Mouse (Mus musculus) T-cell, adult 2 months (primary cell): ENCODE measurements around the gene Lrrc51.
"Not testable (repeated sequence)": the region's sequence is repeated elsewhere in the genome, so short reads cannot be mapped to it uniquely, and the experiment has no call there.

Source experiments
- DNase-seq: peaks from one replicate; pipeline ENCODE4 v3.0.0; 2022; ENCODE audit warnings: low spot score

Lrrc51 gene

GRCm38 (mm10) chr7:101937569-101937968 lies 3.9 kb upstream of the Lrrc51 start:
- DNase-seq, result no peak

DNA sequence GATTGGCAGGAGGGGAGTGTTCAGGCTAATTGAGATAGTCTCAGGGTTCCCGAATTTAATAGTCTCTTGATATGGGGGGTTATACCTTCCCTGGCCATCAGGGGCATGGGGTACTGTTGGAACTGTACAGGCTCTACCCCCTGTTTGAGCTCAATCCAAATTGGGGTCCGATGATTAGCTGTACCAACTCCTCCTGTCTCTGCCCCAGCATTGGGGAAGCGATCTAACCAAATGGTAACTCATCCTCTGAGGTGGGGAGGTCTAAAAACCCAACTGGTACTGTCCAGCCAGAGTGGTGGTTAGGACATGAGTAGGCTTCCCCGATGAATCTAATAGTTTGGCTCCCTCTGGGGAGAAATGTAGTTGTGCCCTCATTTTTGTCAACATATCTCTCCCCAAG lies 3.3 kb upstream of the Lrrc51 start:
- DNase-seq, result no peak

DNA sequence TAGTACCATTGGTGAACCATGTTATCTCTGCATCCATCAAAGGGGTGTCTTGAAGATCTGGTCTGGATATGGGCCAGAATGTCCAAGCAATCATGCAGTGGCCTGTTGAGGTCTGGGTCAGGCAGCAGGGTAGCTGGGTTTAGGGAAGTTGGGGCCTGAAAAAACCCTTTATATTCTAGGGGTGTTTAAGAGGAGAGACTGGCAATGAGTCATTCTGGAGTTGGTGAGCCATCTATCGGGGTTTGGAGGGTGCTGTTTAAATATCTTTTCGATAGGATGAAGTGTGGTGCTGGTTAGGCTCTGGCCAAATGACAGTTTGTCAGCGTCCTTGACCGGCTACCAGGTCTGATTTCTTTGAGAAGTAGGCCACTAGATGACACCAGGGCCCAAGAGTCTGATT lies 2.3 kb upstream of the Lrrc51 start:
- no peak for DNase-seq

DNA sequence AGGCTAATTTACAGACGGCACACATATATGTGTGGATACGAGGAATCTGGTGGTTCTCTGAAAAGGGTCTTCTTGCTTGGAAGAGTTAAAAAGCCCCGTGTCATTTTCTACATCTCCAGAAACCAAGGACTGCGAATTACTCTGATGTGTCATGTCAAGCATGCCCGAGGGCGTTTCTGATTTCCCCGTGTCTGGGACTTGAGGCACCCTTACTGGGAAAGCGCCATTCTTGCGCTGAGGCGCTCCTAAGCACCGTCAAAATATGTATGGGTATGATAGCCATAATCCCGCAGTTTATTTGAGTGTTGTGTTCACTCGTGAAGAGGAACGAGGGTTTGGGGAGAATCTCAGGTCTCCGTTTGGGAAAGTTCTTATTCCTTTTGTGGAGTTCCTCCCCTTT lies 395 bp downstream of the Lrrc51 start:
- DNase-seq, result no peak

GRCm38 (mm10) chr7:101932551-101932950 lies 1.1 kb downstream of the Lrrc51 start:
- no peak for DNase-seq

GRCm38 (mm10) chr7:101928093-101928492 lies 5.6 kb downstream of the Lrrc51 start:
- no peak for DNase-seq

DNA sequence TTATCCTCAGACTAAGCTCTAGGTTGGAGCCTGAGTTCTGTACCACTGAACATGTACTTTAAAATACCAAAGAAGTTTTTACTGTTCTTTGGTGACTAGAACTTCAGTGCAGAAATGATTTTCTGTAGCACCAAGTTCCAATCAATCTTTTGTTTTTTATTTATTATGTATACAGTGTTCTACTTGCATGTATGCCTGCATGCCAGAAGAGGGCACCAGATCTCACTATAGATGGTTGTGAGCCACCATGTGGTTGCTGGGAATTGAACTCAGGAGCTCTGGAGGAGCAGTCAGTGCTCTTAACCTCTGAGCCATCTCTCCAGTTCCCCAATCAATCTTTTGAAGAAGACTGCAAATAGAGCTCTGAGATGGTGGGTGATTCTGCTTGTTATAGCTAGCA lies 7.8 kb downstream of the Lrrc51 start:
- DNase-seq, result not testable (repeated sequence)

DNA sequence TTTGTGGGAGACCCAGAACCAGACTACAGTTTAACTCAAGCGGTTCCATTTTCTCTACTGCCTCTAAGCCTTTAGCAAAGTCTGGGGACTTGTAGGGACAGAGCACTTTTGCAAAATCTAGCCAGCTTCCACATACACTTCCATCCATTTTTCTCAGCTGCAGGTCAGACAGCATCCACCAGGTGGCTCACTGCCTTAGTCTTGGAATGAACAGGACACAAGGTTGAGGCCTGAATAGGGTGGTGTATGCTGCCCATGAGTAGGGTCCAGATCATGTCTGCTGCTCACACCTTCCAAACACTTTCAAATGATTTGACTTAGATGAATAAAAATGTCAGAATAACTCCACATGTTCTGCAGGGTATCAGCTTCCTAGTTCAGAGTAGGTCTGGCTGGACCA lies 15.6 kb downstream of the Lrrc51 start:
- DNase-seq, result peak; percentile 34

GRCm38 (mm10) chr7:101911982-101912381 lies 21.7 kb downstream of the Lrrc51 start:
- DNase-seq, result no peak

GRCm38 (mm10) chr7:101910138-101910537 lies 23.6 kb downstream of the Lrrc51 start:
- no peak for DNase-seq

DNA sequence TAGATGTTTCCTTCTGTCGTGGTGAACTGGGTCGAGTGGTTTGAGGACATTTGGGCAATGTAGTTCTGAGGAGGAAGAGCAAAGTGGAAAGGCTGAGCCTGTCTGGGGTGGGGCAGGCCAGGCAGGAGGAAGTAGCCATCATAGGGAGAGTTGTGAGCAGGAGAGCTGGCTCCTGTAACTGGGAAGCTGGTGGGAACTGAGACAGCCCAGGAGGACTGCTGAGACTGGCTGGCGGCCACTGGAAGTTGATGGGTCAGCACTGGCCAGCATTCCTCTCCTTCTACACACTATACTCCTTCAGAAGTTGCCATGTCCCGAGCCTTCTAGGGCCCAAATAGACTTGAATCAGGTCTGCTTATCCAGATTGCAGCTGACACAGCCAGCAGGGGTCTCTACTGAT lies 25.3 kb downstream of the Lrrc51 start:
- no peak for DNase-seq

- DNase-seq, result peak; percentile 10
Observed at GRCm38 (mm10) chr7:101906696-101907095, 27.0 kb downstream of the Lrrc51 start.

- DNase-seq, result no peak
Observed at GRCm38 (mm10) chr7:101906287-101906681, 27.4 kb downstream of the Lrrc51 start, which contains the start of gene Tomt. TSS of gene Tomt (minus strand) at chr7:101906359.

GRCm38 (mm10) chr7:101905561-101906286 lies 28.0 kb downstream of the Lrrc51 start, which contains the start of gene Lamtor1:
TSS of gene Lamtor1 (plus strand) at chr7:101905904.
- DNase-seq, result peak; percentile 97

DNA sequence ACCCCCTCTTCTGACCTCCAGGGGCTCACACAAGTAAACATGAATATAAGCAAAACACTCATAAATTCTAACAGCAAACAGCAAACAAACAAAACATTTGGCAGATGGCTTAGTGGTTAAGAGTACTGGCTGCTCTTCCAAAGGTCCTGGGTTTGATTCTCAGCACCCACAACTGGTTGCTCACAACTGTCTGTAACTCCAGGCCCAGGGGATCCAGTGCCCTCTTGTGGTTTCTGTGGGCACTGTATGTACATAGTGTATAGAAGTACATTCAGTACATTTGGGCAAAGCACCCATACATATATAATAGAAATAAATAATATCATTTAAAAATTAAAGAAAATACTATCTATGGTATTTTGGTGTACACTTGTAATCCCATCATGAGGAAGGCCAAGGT lies 30.8 kb downstream of the Lrrc51 start:
- DNase-seq, result no peak

DNA sequence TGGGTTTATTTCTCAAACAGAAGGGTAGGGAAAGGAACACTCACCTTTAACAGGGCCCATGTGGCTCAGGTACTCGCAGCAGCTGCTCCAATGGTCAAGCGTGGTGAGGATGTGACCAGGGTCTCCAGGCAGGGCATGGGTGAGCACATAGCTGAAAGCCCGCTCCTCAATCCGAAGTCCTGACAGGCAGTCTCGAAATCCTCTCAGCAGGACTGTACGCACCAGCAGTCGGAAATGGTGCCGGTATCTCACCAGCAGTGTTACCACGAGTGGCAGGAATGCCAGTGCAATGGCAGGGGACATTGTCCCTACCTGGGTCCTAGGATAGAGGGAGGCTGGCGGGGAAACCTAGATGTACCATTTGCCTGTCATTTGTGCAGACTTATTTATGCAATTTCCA lies 31.7 kb downstream of the Lrrc51 start:
- DNase-seq, result no peak

GRCm38 (mm10) chr7:101900331-101901097 lies 33.2 kb downstream of the Lrrc51 start:
- no peak for DNase-seq

- peak; percentile 98 for DNase-seq
Observed at GRCm38 (mm10) chr7:101896104-101897066, 37.3 kb downstream of the Lrrc51 start.

DNA sequence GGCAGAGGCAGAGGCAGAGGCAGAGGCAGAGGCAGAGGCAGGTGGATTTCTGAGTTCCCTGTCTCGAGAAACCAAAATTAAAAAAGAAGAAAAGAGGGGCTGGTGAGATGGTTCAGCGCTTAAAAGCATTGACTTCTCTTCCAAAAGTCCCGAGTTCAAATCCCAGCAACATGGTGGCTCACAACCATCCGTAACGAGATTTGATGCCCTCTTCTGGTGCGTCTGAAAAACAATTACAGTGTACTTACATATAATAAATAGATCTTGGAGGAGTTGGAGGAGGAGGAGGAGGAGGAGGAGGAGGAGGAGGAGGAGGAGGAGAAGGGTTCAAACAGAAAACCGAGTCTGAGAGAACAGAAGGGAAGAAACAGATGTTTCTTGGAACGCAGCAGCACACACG lies 38.0 kb downstream of the Lrrc51 start:
- DNase-seq, result no peak

DNA sequence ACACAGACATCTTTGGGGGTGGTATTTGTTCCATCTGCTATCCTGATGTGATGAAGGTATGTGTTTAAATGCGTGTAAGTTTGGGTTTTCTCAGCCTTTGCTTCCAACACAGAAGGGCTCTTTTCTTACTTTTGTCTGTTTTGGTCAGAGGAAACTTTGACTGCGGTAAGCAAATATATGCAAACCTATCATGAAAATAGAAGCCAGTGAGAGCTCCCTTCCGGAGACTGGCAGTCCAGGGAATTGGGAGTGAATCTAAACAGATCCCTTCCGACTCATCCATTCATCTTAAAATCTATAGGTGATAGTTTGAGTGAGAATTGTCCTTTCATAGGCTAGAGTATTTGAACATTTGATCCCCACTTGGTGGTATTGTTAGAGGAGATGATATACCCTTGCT lies 45.2 kb downstream of the Lrrc51 start:
- no peak for DNase-seq

- no peak for DNase-seq
Observed at GRCm38 (mm10) chr7:101886274-101886673, 47.4 kb downstream of the Lrrc51 start.

DNA sequence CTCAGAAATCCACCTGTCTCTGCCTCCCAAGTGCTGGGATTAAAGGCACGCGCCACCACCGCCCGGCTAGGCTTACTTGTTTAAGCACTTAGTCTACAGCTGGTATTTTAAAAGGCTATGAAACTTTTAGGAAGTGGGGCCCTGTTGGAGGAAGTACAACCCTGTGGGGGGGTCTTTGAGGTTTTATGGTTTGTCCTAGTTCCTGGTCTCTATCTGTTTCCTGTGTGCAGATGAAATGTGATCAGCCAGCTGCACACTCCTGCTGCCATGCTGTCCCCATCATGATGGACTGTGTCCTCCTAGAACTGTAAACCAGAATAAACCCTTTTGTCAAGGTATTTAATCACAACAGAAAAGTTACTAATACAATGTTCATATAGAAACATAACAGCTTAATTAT lies 49.5 kb downstream of the Lrrc51 start:
- DNase-seq, result no peak
